Mouse (Mus musculus): ENCODE measurements at regions not wholly inside any gene's neighbourhood (a gene's known extent, or its start where the extent isn't known, plus 50 kb on each side); places are given as distances from the start of the nearest gene placed in this dataset.

DNA sequence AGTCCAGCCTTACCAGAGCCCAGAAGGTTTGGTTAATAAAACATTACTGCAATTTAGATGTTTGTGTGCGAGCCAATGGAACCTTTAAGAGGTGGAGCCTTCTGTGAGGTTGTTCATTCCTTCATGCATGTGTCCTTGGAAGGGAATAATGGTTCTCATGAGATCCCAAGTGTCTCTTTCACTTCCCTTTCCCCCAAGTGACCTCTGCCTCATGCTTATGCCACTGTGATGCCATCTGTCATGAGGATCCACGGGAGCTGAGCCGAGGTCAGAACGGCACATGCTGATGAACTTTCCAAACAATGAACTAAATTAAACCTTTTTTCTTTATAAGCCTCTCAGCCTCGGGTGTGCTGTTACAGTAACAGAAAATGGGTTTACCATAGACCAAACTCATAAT is 88.6 kb upstream of the Mdm1 start:
- TF ChIP-seq CTCF (IDR thresholded peaks at IDR 0.05; ENCODE audit: borderline replicate concordance, insufficient read depth, low read length) (no peak), POLR2A (IDR thresholded peaks at IDR 0.05; ENCODE audit: low read depth, low read length) (no peak)

Measured in embryonic fibroblast, embryonic 13.5 days (primary cell).